Mouse (Mus musculus): ENCODE measurements around the gene Dnmt3l. TPM values are rescaled to one million over a fixed set of nuclear protein-coding genes. Genes with fewer than 3 reads are reported as not detected.

Gene Dnmt3l
- polyA plus RNA-seq, 1 experiment from 2014 or later: not detected

DNA sequence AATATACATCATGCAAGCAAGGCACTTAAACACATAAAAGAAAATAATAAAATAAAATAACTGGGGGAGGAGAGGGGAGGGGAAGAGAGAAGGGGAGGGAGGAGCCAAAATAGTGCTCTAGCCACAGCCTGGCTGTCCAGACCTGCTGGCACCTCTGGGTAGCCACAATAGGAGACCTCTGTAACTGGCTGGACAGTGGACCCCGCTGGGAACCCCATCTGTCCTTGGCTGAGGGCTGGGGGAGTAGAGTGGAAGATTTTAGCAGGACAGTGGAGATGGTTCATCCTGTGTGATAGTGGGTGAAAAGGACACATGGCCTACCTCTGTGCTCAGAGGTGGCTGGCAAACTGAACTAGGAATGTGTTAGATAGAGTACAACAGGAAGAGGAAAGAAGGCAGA, 2.8 kb downstream of the Dnmt3l start:
- no peaks in the 10 kb centered on the region for H3K27me3 ChIP-seq (ENCODE audit: control insufficient read depth, insufficient read depth, low read depth, low read length)
- H3K4me1 ChIP-seq (ENCODE audit: control insufficient read depth, insufficient read depth, low read length): no peaks in the 10 kb centered on the region
- WGBS: 67% methylated on average over 1 of the region's 1 CpGs
- H3K9ac ChIP-seq (ENCODE audit: low read depth, low read length): no peak overlapping the region
- H3K27ac ChIP-seq (ENCODE audit: low read length): no peak overlapping the region
- H3K9me3 ChIP-seq (replicated peaks; ENCODE audit: control insufficient read depth, low read length, poor library complexity, severe bottlenecking): no peaks in the 10 kb centered on the region
- no peak overlapping the region for H3K4me3 ChIP-seq (ENCODE audit: low read depth, low read length)
- no peak overlapping the region for H3K4me2 ChIP-seq (ENCODE audit: low read length)
- no peaks in the 10 kb centered on the region for H3K36me3 ChIP-seq (ENCODE audit: control insufficient read depth, insufficient read depth, low read length)
- no peak for ATAC-seq

DNA sequence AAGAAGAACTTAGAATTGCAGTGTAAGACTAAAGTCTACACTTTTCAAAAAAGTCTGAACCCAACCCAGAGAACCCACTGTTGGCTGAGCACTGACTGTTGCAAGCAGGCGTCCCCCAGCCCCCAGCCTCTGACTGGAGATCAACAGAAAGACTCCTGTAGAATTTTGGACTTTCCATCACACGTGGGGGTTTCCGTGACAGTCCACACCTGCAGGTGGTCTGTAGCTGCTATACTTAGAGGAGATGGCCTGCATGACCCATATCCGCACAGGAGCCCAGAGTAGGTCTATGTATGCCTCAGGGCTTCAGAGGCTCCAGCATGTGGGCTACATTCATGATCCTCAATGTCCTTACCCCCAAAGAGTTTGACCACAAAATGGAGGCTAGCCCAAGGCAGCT, 4.6 kb downstream of the Dnmt3l start:
- Histone ChIP-seq H3K4me3 (ENCODE audit: low read depth, low read length) (no peak overlapping the region), H3K27me3 (ENCODE audit: control insufficient read depth, insufficient read depth, low read depth, low read length) (no peaks in the 10 kb centered on the region), H3K4me2 (ENCODE audit: low read length) (no peak overlapping the region), H3K4me1 (ENCODE audit: control insufficient read depth, insufficient read depth, low read length) (no peaks in the 10 kb centered on the region), H3K9ac (ENCODE audit: low read depth, low read length) (no peak overlapping the region), H3K9me3 (replicated peaks; ENCODE audit: control insufficient read depth, low read length, poor library complexity, severe bottlenecking) (no peaks in the 10 kb centered on the region), H3K36me3 (ENCODE audit: control insufficient read depth, insufficient read depth, low read length) (no peaks in the 10 kb centered on the region), H3K27ac (ENCODE audit: low read length) (no peak overlapping the region)
- 92% methylated on average over 4 of the region's 4 CpGs for WGBS
- no peak for ATAC-seq

DNA sequence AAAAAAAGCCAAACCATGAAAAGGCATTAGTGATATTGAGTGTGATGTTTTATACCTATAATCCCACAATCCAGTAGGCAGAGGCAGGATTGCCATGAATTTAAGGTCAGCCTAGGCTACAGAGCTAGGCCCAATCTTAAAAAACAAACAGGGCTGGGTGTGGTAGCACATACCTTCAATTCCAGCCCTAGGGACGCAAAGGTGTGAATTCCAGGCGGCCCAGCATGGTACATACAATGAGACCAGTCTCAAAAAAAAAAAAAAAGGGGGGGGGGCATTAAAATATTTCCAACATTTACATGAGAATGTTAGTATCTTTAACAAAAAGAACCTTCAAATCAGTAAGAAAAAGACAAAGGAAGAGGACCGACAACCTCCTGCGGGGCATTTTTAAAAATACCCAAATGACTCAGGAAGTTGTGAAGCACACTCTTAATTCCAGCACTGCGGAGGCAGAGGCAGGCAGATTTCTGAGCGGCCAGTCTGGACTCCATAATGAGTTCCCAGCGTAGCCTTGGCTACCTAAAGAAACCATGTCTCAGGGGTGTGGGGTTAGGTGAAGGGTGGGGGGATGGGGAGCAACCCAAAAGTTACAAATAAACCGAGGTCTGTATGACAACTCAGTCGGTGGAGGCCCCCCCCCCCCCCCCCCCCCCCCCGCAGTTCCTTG, 6.4 kb downstream of the Dnmt3l start:
- no peak for ATAC-seq
- Histone ChIP-seq H3K27me3 (ENCODE audit: control insufficient read depth, insufficient read depth, low read depth, low read length) (no peaks in the 10 kb centered on the region), H3K9ac (ENCODE audit: low read depth, low read length) (no peak overlapping the region), H3K9me3 (replicated peaks; ENCODE audit: control insufficient read depth, low read length, poor library complexity, severe bottlenecking) (no peaks in the 10 kb centered on the region), H3K4me2 (ENCODE audit: low read length) (no peak overlapping the region), H3K27ac (ENCODE audit: low read length) (no peak overlapping the region), H3K4me1 (ENCODE audit: control insufficient read depth, insufficient read depth, low read length) (no peaks in the 10 kb centered on the region), H3K36me3 (ENCODE audit: control insufficient read depth, insufficient read depth, low read length) (no peaks in the 10 kb centered on the region), H3K4me3 (ENCODE audit: low read depth, low read length) (no peak overlapping the region)
- 91% methylated on average over 9 of the region's 10 CpGs for WGBS

DNA sequence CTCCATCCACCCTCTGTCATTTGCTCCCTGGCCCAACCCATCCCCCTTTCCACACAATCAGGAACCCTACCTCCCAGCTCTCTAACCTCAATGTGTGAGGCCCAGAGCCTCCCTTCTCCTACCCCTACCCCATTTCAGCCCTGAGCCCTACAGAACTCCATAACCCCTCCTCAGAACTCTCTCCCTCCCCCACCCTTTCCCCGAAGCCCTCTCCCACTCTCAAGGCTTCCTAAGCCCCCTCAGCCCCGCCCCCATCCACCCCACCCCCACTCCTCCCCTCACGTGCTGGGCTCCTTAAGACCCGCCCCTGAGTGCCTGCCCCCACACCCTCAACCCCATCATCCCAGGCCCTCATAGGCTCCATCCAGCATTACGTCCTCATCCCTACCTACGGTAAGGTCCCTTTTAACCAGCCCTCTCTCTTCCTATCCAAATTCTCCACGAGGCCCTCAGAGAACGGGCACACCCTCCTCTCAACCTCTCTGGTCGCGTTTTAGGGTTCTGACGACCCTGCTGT, 7.8 kb downstream of the Dnmt3l start:
- no peak overlapping the region for H3K4me2 ChIP-seq (ENCODE audit: low read length)
- no peaks in the 10 kb centered on the region for H3K27me3 ChIP-seq (ENCODE audit: control insufficient read depth, insufficient read depth, low read depth, low read length)
- 55% methylated on average over 11 of the region's 11 CpGs for WGBS
- H3K4me3 ChIP-seq (ENCODE audit: low read depth, low read length): no peak overlapping the region
- no peaks in the 10 kb centered on the region for H3K36me3 ChIP-seq (ENCODE audit: control insufficient read depth, insufficient read depth, low read length)
- H3K27ac ChIP-seq (ENCODE audit: low read length): no peak overlapping the region
- no peak overlapping the region for H3K9ac ChIP-seq (ENCODE audit: low read depth, low read length)
- no peaks in the 10 kb centered on the region for H3K4me1 ChIP-seq (ENCODE audit: control insufficient read depth, insufficient read depth, low read length)
- no peaks in the 10 kb centered on the region for H3K9me3 ChIP-seq (replicated peaks; ENCODE audit: control insufficient read depth, low read length, poor library complexity, severe bottlenecking)
- ATAC-seq: no peak

DNA sequence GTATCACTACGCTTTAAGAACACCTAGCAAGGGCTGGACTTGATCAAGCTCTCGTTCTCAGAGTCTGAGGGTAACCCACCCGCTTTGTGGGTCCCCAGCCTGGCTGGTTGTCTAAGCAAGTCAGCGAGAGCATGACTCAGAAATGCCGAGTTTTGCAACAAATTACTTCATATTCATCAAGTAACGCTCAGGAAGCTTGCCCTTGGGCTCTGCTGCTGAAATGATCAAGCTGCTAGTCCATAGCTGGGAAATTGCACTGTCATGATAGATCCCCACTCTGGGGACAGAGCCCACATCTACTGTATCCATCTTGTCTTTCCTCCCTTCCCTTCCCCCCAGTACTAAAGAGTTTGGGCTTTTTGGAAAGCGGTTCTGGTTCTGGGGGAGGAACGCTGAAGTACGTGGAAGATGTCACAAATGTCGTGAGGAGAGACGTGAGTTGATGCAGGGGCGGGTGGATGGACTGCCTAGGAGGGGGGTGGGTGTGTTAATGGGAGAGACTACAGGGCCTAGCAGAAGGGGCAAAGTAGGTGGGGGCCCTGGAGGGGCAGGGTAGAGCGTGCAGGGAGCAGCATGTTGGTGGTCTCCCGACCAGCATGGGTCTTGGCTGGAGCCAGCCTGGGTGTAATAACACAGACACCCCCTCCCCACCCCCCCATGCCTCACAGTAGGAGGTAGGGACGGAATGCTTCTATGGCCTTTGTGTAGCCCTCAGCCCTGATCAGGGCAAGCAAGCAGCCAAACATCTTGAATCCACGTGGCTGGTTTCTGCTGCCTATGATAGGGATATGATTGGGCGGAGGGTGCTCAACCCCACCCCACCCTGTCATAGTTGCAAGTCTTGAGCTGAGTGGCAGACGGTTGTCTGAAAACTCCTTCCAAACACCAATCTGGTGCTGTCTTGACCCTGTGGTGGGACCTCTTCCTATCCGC, 13.2 kb downstream of the Dnmt3l start:
- Histone ChIP-seq H3K4me2 (ENCODE audit: low read length) (no peak overlapping the region), H3K27ac (ENCODE audit: low read length) (no peak overlapping the region), H3K4me3 (ENCODE audit: low read depth, low read length) (no peak overlapping the region), H3K4me1 (ENCODE audit: control insufficient read depth, insufficient read depth, low read length) (no peaks in the 10 kb centered on the region), H3K27me3 (ENCODE audit: control insufficient read depth, insufficient read depth, low read depth, low read length) (no peaks in the 10 kb centered on the region), H3K9ac (ENCODE audit: low read depth, low read length) (no peak overlapping the region), H3K9me3 (replicated peaks; ENCODE audit: control insufficient read depth, low read length, poor library complexity, severe bottlenecking) (no peaks in the 10 kb centered on the region), H3K36me3 (ENCODE audit: control insufficient read depth, insufficient read depth, low read length) (no peaks in the 10 kb centered on the region)
- 77% methylated on average over 19 of the region's 19 CpGs for WGBS
- no peak for ATAC-seq

DNA sequence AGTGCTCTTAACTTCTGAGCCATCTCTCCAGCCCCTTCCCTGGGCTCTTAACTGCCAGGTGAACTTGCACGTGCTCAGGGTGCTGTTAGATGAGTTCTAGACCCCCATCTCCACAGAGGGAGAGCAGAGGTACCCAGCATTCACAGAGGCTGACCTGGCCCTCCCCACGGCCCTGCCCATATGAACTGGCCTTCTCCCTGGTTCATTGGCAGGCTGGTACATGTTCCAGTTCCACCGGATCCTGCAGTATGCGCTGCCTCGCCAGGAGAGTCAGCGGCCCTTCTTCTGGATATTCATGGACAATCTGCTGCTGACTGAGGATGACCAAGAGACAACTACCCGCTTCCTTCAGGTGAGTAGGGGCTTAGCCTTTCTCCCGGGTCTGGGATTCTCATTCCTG, 15.3 kb downstream of the Dnmt3l start:
- no peaks in the 10 kb centered on the region for H3K9me3 ChIP-seq (replicated peaks; ENCODE audit: control insufficient read depth, low read length, poor library complexity, severe bottlenecking)
- H3K9ac ChIP-seq (ENCODE audit: low read depth, low read length): no peak overlapping the region
- no peaks in the 10 kb centered on the region for H3K27me3 ChIP-seq (ENCODE audit: control insufficient read depth, insufficient read depth, low read depth, low read length)
- H3K4me1 ChIP-seq (ENCODE audit: control insufficient read depth, insufficient read depth, low read length): no peaks in the 10 kb centered on the region
- H3K4me3 ChIP-seq (ENCODE audit: low read depth, low read length): no peak overlapping the region
- no peak overlapping the region for H3K4me2 ChIP-seq (ENCODE audit: low read length)
- no peak for ATAC-seq
- no peaks in the 10 kb centered on the region for H3K36me3 ChIP-seq (ENCODE audit: control insufficient read depth, insufficient read depth, low read length)
- H3K27ac ChIP-seq (ENCODE audit: low read length): no peak overlapping the region
- 91% methylated on average over 8 of the region's 8 CpGs for WGBS

DNA sequence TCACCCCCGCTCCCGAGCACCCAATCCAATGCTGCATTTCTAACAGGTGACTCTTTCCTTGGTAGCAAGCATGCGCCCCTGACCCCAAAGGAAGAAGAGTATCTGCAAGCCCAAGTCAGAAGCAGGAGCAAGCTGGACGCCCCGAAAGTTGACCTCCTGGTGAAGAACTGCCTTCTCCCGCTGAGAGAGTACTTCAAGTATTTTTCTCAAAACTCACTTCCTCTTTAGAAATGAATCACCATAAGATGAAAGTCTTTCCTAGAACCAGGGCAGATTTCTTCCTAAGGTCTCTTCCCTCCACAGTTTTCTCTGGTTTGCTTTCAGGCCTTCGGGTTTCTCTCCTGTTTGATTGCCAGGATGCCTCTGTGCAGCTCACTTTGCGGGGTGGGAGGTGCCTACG, 21.4 kb downstream of the Dnmt3l start:
- Histone ChIP-seq H3K4me3 (ENCODE audit: low read depth, low read length) (no peak overlapping the region), H3K27me3 (ENCODE audit: control insufficient read depth, insufficient read depth, low read depth, low read length) (no peaks in the 10 kb centered on the region), H3K4me1 (ENCODE audit: control insufficient read depth, insufficient read depth, low read length) (no peaks in the 10 kb centered on the region), H3K9me3 (replicated peaks; ENCODE audit: control insufficient read depth, low read length, poor library complexity, severe bottlenecking) (no peaks in the 10 kb centered on the region), H3K4me2 (ENCODE audit: low read length) (no peak overlapping the region), H3K27ac (ENCODE audit: low read length) (no peak overlapping the region), H3K9ac (ENCODE audit: low read depth, low read length) (no peak overlapping the region), H3K36me3 (ENCODE audit: control insufficient read depth, insufficient read depth, low read length) (no peaks in the 10 kb centered on the region)
- 90% methylated on average over 9 of the region's 9 CpGs for WGBS
- ATAC-seq: no peak

DNA sequence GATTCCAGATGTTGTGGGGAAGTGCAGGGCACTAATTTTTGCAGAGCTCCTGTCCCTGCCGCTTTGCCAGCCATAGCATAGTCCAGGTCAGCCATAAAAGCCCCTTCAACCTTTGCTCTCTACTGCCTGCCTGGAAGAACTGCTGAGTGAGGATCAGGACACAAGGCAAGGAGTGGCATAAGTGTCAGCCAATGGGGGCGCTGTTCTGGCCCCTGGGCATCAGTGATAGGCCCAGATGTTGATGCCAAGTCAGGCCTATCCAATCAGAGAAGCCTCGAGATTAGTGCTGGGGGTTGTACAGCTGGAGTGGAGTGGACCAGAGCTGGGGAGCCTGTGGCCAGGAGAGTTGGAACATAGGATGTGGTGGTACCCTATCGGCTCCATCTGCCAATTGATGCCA, 25.5 kb downstream of the Dnmt3l start:
- no peaks in the 10 kb centered on the region for H3K36me3 ChIP-seq (ENCODE audit: control insufficient read depth, insufficient read depth, low read length)
- no peak overlapping the region for H3K9ac ChIP-seq (ENCODE audit: low read depth, low read length)
- H3K4me3 ChIP-seq (ENCODE audit: low read depth, low read length): no peak overlapping the region
- peaks cover 8% of the 10 kb centered on the region; the same call in 1 of the 2 replicates for H3K4me1 ChIP-seq (ENCODE audit: control insufficient read depth, insufficient read depth, low read length)
- no peak for ATAC-seq
- no peak overlapping the region for H3K27ac ChIP-seq (ENCODE audit: low read length)
- 37% methylated on average over 4 of the region's 4 CpGs for WGBS
- peaks cover 16% of the 10 kb centered on the region for H3K27me3 ChIP-seq (ENCODE audit: control insufficient read depth, insufficient read depth, low read depth, low read length)
- H3K9me3 ChIP-seq (replicated peaks; ENCODE audit: control insufficient read depth, low read length, poor library complexity, severe bottlenecking): no peaks in the 10 kb centered on the region
- H3K4me2 ChIP-seq (ENCODE audit: low read length): no peak overlapping the region

DNA sequence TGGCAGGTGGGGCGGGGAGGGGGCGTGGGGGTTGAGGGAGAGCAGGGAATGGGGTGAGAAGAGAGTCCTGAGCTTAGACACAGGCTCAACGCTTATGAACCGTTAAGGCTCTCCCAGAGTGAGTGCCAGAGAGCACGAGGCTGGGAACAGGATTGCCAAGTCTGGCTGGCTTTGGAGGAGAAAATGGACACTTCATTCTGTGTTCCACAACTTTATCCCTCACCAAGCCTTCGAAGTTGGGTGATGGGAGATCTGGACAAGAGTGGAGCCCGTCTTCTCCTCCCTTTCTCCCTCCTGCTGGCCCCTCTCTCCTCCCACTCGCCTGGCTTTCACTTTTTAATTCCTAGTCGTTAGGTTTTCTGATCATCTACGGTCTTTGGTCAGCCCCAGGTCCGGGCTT, 26.8 kb downstream of the Dnmt3l start:
- peaks cover 16% of the 10 kb centered on the region for H3K27me3 ChIP-seq (ENCODE audit: control insufficient read depth, insufficient read depth, low read depth, low read length)
- H3K4me1 ChIP-seq (ENCODE audit: control insufficient read depth, insufficient read depth, low read length): peaks cover 8% of the 10 kb centered on the region; the same call in 1 of the 2 replicates
- H3K4me3 ChIP-seq (ENCODE audit: low read depth, low read length): peak overlapping the region; percentile 61
- H3K4me2 ChIP-seq (ENCODE audit: low read length): peak overlapping the region; percentile 100
- H3K36me3 ChIP-seq (ENCODE audit: control insufficient read depth, insufficient read depth, low read length): no peaks in the 10 kb centered on the region
- ATAC-seq: no peak; the same call in 1 of the 2 replicates
- no peaks in the 10 kb centered on the region for H3K9me3 ChIP-seq (replicated peaks; ENCODE audit: control insufficient read depth, low read length, poor library complexity, severe bottlenecking)
- no peak overlapping the region for H3K27ac ChIP-seq (ENCODE audit: low read length)
- WGBS: 20% methylated on average over 11 of the region's 11 CpGs
- H3K9ac ChIP-seq (ENCODE audit: low read depth, low read length): no peak overlapping the region
